Mouse (Mus musculus): ENCODE results near the gene Usp12.

Gene Usp12

GRCm38 (mm10) chr5:146687541-146688313, 107.1 kb downstream of the Usp12 start:
- no peak for DNase-seq

- DNase-seq: no peak
Measured at GRCm38 (mm10) chr5:146686954-146687353, 107.9 kb downstream of the Usp12 start.
